Mouse (Mus musculus): ENCODE measurements around the gene Cfap77.

Gene Cfap77

DNA sequence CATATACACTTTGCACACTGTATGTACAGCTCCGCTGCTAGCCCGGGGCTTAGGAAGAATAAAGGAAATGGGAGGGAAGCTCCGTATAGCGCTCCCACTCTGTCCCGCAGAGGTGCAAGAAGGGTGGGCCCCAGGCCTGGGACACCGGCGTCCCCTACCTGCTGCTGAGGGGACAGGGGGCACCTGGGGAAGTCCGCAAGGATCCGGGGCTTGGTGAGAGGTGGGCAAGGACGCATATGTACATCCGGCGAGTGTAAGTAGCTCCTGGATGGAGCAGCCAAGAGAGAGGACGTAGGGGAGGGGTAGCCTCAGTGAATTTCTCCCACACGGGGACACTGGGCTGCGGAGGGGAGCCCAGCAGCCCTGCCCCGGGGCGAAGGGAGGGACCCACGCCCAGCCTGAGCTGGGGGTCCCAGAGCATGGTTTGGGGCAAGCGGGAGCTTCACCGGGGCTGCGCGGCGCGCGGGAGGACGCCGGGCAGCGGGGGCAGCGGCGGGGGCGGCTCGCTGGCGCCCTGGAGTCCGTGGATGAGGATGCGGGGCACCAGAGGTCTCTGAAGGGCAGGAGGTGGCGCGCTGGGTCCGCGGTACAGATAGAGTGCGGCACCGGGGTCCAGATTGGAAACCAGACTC, 145.6 kb downstream of the Cfap77 start:
- ATAC-seq (ENCODE audit: insufficient number of reproducible peaks, low FRiP score, low TSS enrichment) = no peak

DNA sequence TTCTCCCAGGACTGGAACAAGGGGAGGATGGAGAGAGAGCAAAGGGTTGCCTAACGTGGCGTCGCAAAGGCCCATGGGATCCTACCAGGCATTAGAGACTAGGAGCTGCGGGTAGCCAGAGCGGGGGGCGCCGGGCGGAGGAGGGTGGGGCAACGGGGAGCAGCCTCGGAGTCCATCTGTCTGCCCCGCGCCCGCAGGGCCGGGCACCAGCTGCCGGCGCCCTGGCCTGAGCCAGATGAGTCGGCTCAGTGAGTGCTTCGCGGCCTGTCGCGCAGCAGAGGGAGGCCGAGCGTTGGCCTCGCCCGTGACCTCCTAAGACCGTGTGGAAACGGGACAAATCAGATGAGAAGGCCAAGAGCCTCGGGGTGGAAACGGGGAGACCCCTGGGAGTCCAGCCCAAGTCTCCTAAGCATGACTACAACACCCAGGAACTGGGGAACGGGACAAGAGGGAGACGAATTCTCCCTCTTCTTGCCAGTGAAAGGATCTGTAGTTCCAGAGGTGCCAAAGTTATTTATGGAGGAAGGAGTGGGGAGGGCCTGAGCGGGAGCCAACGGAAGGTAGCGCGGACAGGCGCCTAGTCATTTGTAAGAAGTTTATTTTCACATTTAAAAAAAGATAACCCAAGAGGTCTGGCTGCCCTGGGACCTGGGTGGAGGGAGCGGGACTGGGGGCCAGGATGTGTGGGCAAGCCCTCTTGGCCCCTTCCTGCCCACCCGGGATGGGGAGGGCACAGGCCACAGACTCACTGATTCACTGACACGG, 146.3 kb downstream of the Cfap77 start:
- ATAC-seq (ENCODE audit: insufficient number of reproducible peaks, low FRiP score, low TSS enrichment) = no peak

DNA sequence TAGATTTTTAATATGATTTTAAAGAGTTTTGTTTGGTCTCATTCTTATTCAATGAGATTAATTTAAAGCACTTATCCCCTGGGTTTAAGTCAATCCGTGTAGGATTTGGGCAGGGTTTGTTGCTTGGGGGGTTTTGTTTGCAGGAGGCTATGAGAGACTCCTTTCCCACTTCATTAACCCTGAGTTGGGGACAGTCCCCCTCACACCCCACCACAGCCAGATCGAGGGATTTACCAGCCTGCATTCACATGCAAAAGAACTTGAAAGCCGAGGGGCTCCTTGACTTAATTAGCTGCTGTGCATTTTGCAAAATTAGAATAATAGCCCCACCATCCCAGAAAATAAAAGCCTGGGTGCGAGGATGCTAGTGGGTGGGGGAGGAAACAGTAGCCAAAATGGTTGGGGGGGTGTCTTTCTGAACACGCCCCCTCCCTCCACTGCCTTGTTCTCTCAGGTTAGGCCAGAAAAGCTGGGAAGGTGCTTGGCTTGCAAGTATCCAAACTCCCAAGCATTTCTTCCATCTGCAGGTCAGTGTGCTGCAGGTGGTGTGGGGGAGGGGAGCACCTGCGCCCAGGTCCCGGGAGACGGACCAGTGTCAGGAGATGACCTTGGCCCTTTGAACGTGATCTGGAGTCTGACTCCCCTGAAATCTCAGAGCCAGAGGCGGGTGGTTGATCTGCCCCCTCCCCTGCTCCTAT, 147.0 kb downstream of the Cfap77 start:
- no peak for ATAC-seq (ENCODE audit: insufficient number of reproducible peaks, low FRiP score, low TSS enrichment)

DNA sequence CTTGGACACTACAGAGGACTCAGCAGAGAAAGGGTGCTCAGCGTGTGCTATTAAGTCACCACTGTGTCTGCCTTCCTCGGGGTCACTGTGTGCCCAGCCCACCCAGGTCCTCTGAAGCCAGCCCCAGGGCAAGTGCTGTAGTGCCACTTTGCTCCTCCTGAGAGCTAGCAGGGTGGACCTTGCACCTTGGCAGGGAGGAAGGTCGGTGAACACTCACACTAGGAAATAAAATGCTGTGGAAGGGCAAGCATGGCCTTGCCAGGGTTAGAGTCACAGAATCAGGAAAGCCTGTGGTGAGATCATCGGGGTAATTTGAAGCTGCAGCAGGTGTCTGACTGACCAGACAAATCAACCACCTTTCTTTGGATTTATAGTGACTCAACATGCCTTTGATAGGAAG, 149.3 kb downstream of the Cfap77 start:
- no peak for ATAC-seq (ENCODE audit: insufficient number of reproducible peaks, low FRiP score, low TSS enrichment)

DNA sequence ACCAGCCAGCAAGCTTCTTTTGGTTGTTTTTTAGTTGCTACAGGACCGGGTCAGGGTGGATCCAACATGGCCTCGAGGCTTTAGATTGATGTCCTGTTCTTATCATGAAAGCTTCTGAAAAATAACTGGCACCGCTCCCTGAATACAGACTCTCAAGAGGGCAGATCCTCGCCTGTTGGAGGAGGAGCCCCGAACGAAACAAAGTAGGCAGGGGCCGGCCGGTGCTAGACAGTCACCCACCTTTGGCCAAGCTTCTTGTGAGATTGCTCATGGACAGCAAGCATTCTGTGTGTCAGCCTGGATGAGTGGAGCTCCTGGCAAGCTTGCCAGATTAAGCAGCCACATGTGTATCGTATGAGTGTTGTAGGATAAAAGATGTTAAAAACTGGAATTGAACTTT, 150.1 kb downstream of the Cfap77 start:
- ATAC-seq (ENCODE audit: insufficient number of reproducible peaks, low FRiP score, low TSS enrichment) = no peak

DNA sequence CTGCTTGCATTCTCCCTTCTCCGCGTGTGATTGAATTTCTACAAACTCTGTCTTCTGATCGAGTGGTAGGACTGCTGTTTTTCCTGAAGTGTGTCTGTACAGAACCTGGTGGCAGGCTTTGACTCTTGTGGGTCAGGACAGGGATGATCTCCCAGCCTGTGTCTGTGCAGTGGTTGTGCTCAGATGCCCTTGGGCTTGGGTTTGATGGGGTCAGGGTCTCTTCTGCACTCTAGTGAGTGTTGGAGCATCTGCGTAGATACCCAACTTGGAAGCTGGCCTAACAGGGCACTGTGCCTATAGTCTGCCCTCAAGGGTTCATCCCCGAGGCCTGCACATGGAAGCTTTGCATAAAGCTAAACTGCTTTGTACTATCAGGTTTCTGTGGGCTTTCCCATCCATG, 151.0 kb downstream of the Cfap77 start:
- ATAC-seq (ENCODE audit: insufficient number of reproducible peaks, low FRiP score, low TSS enrichment) = no peak

DNA sequence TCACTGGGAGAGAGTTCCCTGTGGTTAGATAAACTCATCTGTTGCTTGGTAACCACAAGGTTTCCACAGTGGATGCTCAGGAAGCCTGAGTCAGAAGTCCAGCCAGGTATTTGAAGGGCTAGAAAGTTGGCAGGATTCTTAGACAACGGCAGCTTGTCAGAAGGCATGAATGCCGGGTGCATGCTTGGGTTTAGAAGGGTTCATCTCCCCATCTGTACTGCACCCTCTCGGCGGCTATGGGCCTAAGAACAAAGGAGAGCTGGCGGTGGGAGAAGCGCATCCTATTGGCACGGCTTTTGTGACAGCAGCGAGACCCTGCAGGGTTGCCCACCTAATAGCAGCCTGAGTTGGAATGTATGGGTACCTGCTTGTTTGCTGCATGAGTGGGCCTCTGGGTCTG, 152.6 kb downstream of the Cfap77 start:
- ATAC-seq (ENCODE audit: insufficient number of reproducible peaks, low FRiP score, low TSS enrichment) = no peak

DNA sequence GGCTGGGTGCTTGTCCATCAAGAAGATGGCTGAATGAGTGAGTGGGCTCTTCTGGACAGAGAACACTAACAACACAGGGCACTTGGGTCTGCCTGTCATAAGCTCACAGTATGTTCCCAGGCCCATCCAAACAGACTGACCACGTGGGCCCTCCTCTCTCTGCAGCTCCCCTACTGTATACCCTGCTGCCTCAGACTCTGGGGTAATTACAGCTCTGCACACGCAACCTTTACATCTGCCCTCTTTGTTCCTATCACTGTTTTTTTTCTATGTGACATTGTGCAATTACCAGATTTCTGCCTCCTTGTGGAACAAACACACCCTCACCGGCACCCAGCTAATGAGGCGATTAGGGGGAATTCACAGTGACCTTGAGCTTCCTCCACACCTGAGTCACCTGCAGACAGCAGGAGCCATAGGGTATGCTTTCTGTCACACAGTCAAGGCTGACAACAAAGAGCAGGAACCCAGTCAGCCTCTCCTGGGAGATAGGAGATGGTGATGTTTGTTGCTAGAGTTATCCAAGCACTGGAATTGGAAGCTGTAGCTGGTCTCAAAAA, 157.4 kb downstream of the Cfap77 start:
- no peak for ATAC-seq (ENCODE audit: insufficient number of reproducible peaks, low FRiP score, low TSS enrichment)

DNA sequence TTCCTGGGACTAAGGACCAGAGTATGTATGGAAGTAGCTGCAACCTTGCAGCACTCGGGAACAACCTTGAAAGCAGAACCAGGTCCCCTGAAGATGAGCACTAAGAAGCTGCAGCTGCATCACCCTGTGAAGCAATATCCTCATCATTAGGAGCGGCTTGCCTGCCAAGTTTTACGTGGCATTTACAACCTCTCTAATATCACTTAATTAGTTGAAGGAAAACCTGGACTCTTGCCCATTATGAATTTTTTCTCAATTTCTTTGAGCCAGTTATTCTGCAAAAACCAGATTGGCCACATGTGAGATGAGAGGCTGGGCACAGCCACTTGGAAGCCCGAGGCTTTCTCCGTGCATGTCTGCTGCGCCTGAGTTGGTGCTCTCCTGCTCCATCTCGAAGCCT, 159.0 kb downstream of the Cfap77 start:
- ATAC-seq (ENCODE audit: insufficient number of reproducible peaks, low FRiP score, low TSS enrichment) = no peak

DNA sequence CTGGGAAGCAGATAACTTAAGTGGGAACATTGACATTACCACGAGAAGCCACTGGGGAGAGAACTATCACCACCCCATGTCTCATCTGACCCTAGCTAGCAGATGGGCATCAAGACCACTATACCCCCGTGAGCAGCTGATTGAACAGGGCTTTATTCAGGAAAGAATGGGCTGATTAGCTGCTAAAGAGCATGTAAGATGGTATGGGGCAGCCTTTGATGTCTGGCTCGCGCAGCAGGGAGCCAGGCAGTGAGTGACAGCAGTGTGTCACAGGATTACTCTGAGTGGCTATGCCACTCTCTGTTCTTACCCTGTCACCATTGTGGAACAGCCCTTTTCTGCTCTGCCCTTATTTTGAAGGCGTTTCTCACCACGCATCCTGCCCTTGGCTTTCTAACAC, 161.3 kb downstream of the Cfap77 start:
- ATAC-seq (ENCODE audit: insufficient number of reproducible peaks, low FRiP score, low TSS enrichment) = no peak

DNA sequence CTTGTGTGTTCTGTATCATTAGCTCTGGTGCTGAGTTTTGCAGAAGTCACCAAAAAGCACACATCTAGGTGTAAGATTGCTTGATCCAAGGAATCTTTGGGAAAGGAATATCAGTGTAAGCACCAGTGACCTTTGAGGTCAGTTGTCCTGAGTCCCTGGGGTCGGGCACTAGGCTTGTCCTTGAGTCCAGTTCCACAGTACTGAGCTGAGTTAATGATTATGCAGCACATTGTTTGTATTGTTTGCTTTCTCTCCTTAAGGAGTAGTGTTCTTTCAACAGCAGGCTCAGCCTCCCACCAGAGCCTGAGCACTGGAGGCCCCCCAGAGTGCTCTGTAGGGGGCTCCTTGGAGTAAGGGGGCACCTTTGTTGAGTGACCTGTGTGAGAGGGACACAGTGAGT, 162.1 kb downstream of the Cfap77 start:
- no peak for ATAC-seq (ENCODE audit: insufficient number of reproducible peaks, low FRiP score, low TSS enrichment)

DNA sequence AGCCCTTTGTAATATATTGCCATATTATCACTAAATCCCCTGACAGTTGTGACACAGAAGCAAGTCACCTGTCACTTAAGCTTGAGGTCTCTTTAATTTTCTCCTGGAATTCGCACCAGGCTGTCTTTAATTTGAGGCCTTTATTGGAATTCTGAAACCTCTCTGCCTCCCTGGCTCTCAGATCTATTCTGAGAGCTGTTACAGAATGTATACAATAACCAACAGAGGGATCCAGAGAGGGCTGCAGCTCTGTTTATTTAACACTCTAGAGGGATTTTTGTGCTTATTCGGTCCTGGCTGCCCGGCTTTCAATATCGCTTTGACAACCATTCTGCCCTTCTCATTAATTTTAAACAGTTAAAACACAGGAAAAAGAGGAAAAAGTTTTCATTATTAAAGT, 170.0 kb downstream of the Cfap77 start:
- ATAC-seq (ENCODE audit: insufficient number of reproducible peaks, low FRiP score, low TSS enrichment) = no peak

DNA sequence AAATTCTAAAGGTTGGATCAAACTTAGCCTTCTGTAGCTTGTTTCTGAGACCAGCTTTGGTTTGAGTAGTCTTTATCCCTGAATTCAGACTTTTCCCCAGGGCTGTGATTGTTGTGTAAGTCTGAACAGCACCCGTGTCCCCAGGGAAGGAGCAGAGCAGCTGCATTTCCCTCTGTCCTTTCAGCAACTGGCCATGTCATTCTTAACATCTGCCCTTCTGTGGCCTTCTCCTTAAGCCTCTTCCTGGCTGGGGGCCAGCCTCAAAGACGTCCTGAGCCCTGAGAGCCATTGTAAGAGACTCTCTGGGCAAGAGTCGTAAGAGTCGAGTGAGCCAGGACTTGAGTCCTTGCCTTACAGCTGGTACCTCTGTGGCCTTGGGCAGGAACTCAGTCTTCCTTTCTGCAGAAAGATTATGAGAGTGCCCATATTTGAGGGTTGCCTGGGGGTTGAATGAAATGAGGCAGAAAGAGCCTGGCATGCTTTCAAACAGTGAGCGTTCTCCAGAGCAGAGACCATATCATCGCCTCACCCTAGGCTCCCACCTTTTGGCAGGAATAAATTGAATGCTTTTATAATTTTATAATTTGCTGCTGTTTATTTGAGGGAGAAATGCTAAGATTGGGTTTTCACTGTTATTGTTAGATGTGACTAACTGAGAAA, 171.9 kb downstream of the Cfap77 start:
- ATAC-seq (ENCODE audit: insufficient number of reproducible peaks, low FRiP score, low TSS enrichment) = no peak

DNA sequence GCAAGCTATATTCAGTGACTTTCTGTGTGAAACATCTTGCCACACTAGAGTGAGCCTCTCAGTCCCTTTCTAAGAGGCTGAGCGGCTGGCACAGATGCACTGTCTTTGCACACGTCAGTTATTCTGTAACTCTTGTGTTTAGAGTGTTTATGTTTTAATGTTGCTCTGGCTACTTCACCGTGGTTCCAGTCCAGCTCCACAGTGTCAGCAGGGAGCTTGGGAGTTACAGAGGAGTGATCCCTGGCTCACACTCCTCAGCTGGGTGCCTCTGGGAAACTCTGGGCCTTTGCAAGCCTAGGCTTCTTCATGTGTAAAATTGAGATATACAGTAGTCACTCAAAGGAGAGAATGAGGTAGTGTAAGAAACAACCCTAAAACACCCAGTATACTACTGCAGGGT, 172.8 kb downstream of the Cfap77 start:
- ATAC-seq (ENCODE audit: insufficient number of reproducible peaks, low FRiP score, low TSS enrichment) = no peak

DNA sequence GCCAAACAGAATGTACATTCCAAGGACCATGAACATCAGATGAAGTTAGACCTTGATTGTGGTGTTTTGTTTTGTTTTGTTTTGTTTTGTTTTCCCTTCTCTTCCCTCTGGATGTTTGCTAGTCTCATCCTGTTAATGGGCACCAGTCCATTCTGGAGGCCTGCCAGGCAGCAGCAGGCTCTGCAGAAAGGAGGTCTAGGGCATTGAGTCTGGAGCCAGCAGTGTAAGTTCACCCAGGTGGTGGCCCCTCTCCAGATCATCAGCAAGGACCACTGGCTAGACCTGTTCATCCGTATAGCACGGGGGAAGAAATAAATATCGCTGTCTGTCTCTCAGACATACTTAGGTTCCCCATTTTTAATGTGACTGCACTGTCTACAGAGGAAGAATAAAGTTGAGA, 173.6 kb downstream of the Cfap77 start:
- no peak for ATAC-seq (ENCODE audit: insufficient number of reproducible peaks, low FRiP score, low TSS enrichment)
